Mouse (Mus musculus): ENCODE data around the gene Ndufa11.

The Ndufa11 gene

DNA sequence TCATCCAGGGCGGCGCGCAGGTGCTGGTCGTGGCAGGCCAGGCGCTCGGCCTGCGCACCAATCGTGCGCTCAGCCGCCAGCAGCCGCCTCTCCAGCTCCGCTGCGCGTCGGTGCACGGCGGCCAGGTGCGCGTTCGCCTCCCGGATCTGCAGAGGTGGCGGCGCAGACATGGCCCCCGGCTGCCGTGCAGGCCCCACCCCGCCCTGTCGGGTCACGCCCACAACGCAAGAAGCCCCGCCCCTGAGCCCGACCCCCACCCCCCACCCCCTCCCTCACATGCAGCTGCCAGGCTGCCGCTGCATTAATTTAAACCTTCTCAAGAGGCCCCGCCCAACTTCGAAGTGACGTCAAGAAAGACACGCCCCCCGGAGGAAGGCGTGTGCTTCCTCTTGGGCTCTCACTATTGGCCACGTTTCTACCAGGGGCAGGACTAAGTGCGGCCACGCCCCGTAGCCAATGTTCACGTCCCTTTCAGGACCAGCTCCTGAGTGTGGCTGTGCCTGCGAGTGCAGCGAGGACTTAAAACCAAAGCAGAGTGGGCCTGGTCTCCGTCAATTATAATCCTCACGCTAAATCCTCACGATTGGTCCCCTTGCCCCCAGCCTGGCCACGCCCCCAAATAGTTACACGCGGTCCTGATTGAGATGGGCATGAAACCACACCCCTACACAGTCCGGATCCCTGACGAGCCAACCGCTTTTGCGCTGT lies 758 bp upstream of the Ndufa11 start:
- peak; percentile 98 for DNase-seq

DNA sequence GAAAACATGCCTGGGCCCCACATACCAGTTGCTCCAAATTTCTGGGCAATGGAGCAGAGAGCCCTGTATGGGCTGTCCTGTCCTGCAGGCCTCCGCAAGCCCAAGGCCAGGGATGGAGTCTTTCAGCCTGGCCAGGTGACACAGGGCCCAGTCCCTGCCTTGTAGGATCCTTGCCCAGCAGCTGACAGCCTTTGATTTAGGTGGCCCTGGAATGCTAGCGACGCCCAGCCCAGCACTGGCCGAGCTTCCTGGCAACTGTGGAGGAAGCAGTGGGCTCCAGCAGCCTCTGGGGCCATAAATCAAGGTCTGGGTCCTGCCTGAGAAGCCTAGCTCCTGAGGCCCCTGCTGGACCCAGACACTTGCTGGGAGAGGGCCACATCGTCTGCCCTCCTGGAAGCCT lies 4.9 kb downstream of the Ndufa11 start:
- peak; percentile 74 for DNase-seq

DNA sequence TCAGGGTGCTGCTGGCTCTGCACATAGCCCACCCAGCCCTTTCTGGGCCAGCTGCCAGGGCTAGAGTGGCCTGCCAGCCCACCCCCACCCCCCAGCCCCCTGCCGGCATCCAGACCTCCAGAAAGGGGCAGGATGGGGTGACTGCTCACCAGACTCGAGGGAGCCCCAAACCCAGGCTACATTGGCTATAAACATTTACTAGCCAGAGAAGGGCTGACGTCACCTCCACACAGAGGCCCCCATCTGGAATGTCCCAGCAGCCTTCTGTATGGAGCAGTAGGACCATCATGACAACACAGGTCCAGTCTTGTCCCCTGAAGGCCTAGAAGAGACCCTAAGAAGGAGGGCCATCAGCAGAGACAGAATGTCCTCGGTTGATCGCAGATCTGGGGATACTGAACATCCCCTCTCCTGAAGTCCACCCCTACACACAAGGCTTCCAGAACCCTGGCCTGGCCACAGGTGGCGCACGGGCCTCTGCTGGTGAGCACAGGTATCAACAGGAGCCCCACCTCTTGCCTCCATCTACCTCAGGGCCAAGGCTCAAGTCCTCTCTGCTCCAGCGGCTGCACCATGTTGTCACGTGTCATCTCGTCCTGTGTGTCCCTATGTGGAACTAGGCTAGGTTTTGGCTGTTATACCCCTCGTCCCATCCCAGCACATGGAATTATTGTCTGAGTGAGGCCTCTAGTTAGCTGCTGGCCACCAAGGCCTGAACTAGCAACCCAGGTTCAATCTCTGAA lies 6.0 kb downstream of the Ndufa11 start:
- no peak for DNase-seq

DNA sequence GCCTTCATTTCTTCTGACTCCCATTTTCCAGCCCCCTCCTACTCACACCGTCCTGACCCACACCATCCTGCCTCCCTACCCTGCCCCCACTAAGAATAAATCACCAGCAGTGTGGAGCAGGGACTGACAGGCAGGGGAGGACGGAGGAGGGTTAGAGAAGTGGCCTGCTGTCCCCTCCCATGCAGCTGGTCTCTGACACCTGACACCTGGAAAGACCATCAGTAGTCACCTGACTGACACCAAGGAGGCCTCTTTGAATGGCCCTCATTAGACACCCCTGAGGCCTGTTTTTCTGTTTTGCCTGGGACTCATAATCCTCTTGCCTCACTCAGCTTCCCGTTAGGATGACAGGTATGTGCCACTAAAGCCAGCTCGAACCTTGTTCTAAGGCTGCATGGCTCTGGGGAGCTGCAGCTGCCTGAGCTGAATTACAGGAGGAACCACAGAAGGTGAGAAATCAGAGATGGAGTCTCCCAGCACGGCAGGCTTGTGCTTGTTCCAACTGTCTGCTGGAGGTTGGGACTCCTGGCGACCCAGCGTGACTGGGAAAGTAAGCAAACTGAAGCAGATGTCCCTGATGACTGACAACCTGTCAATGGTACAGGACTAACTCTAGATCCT lies 9.6 kb downstream of the Ndufa11 start:
- DNase-seq, result no peak

DNA sequence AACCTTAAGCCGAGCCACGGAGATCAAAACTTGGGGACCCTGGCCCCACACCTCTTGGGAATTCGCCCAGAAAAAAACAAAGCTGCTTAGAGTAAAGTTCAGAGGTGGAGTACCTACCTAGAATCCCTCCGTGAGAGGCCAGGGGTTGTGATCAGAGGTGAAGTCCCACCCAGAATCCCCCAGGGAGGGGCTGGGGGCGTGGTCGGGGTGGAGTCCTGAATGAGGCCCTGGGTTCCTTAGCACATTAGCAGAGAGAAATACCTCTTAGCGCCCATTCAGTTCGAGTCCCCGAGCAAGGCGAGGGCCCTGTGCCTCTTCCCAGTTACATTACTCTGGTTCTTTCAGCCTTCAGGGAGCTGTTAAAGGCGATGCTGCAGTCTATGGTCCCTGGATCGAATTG lies 10.1 kb downstream of the Ndufa11 start:
- peak; percentile 49 for DNase-seq

DNA sequence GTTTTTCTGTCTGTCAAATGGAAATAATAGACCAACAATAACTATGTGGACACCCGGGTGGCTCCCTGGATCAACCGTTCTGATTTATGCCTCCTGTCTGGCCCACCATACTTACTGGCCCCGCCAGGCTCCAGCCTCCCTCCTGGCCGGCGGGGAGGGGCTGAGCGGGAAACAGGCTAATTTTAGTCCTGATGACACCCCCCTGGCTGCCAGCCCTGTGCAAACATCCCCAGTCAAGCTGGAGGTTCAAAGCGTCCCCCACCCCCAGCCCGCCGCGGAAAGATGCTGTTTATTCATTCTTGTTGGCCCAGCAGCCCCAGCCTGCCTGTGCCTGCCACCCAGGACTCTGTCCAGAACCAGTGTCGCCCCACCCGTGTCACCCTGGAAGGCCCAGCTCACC lies 10.6 kb downstream of the Ndufa11 start:
- peak; percentile 57 for DNase-seq

DNA sequence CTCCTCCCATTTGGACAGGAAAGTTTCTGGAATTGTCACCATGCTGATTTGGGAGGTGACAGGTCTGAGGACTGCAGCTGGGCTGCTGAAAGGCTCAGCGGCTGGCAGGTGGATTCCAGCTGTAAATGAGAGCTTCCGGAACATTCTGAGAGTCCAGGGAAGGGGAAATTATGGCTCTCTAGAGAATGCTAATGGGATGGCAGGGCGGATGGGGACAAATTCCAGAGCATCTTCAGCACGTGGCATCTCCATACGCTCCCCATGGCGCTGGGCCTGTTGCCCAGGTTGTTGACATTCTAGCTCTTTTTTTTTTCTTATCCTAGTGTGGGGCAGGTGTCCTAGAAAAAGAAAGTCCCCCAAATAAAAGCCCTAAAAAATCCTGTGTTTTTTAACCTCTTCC lies 11.6 kb downstream of the Ndufa11 start:
- no peak for DNase-seq

DNA sequence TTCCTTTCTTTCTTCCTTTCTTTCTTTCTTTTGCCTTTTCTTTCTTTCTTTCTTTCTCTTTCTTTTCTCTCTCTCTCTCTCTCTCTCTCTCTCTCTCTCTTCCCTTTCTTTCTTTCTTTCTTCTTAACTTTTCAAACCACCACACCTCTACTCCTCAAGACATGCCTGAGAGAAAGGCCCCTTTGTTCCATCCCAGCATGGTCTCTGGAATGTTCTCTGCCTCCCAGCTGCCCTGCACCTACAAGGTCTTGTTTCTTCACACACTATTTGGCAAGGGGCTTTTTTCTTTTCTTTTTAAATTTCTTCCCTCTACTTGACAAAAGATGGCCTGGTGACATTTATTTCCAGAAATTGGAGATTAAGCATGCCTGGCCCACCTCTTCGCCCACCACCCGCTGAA lies 12.1 kb downstream of the Ndufa11 start:
- no peak for DNase-seq

DNA sequence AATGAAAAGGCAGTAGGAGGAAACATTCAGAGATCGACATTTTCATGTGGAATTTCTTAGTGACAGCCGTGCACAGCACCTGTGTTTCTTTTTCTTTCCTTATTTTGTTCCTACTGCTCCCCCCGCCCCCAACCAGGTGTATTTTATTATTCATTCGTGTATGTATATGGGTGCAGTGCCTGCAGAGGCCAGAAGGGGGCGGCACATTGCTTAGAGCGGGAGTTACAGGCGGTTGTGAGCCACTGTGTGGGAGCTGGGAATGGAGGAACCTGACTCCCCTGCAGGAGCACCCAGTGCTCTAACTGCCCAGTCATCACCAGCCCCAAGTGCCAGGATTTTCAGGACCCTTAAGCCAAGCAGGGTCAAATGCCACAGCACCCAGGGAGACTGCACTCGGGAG lies 19.0 kb downstream of the Ndufa11 start:
- no peak for DNase-seq

DNA sequence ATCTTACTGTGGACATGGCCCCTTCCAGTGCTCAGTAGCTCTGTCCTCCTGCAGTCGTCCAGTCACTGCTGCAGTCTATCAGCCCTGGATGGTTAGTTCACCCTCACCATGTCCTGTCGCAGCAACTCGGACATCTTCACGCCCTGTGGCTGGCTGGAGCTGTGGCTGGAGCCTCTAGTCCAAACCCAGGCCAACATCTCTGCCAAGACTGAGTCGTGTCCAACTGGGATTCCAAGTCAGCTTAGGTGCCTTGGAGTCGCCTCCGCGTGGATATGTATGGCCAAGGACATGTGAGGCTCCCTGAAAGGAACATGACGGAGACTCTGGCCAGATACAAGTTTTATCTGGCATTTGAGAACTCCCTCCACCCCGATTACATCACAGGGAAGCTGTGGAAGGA lies 20.7 kb downstream of the Ndufa11 start:
- DNase-seq, result no peak

DNA sequence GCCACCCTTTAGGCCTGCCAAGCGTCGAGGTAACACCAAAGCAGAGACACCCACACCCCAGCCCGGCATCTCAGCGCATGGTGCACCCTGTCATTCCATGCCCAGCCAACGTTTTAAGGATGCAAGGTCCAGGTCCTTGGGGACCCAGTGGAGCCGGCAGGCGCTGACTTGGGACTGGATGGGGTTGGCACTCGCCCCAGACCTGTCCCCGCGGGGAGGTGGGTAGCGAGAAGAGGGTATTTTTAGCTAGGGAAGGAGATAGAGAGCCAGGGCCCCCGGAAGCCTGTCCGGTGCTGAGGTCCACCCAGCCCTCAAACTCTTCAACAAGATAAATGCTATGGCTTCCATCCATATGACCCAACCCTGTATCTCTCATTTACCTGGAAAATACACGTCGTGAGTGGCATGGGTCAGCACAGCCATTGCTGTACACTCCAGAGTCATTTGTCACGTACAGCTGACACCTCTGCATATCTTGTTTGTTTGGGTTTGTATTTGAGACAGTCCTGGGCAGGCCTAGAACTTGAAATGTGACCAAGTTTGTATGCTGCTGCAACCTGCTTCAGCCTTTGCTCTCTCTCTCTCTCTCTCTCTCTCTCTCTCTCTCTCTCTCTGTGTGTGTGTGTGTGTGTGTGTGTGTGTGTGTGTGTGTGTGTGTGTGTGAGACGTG lies 22.7 kb downstream of the Ndufa11 start:
- DNase-seq, result no peak

DNA sequence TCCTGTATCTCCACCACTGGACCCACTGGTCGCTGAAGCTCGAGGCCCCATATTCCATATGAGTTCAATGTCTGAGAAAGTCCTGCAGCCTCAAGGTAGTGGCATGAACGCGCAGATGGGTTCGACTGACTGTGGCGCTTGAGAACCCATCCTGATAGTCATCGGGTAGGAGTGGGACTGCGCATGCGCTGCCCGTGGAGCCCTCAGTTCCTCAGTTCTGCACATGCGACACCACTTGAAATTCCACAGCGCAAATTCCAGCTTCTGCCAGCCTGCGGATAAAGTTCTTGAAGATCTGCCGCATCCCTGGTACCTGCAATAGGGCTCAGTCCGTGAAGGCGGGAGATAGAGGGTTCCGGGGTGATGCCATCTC lies 23.2 kb downstream of the Ndufa11 start:
- DNase-seq, result no peak

DNA sequence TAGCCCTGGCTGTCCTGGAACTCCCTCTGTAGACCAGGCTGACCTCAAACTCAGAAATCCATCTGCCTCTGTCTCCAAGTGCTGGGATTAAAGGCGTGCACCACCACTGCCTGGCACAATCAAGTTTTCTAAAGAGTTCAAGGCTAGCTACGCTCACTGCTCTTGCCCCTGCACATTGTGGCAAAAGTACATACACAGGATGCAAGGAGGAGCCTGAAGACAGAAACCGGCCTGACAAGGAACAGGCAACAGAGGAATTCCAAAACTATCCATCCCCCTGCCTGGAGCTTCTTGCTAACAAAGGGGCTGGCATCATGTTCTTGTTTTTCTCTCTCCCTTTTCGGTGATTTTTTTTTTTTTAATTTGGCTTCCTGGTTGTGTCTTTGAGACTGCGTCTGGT lies 26.6 kb downstream of the Ndufa11 start:
- DNase-seq, result no peak

DNA sequence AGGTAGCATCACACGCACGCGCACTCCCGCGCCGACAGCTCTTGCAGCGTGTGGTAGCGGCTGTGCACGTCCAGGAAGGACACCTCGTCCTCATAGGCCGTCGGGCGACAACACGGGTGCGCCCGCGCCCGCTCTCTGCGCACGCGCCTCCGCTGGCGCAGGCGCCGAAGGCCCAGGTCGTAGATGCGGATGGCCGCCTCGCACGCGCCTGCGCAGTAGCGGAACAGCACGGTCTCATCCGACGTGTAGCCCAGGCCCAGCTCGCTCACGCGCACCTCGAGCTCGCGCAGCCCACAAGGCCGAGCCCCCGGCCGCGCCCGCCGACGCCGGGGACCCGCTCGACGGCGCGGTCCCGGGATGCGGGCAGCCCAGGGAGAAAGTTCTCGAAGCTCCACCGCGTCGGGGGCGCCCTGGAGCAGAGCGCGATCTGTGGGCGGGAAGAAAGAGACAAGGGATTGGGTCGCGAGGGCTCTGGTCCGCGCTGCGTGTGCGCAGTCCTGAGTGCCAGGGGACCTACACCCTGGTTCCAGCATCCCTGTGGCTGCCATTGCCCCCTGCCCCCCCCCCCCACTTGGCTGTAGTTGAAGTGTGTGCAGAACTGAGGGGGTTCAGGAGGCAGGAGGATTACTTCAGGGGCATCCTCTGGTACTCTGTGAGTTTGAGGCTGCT lies 34.0 kb downstream of the Ndufa11 start:
- peak; percentile 72 for DNase-seq

DNA sequence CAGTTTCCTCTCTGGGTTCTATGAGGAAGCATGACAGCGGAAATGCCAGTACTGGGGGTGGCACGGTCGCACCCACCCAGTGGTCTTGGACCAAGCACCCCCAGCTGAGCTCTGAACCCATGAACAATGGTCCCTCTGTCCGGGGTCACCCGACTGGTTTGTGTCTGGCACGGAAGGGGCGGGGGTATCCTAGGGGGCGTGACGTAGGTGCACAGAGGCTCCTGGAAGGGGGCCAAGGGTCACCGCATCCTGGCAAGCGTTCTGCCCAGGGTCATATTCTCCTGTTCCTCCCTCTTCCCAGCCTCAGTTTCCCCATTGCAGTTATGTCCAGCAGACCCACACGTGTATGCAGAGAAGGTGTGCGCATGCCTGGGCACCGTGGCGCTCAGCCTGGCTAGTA lies 35.9 kb downstream of the Ndufa11 start:
- DNase-seq, result no peak

DNA sequence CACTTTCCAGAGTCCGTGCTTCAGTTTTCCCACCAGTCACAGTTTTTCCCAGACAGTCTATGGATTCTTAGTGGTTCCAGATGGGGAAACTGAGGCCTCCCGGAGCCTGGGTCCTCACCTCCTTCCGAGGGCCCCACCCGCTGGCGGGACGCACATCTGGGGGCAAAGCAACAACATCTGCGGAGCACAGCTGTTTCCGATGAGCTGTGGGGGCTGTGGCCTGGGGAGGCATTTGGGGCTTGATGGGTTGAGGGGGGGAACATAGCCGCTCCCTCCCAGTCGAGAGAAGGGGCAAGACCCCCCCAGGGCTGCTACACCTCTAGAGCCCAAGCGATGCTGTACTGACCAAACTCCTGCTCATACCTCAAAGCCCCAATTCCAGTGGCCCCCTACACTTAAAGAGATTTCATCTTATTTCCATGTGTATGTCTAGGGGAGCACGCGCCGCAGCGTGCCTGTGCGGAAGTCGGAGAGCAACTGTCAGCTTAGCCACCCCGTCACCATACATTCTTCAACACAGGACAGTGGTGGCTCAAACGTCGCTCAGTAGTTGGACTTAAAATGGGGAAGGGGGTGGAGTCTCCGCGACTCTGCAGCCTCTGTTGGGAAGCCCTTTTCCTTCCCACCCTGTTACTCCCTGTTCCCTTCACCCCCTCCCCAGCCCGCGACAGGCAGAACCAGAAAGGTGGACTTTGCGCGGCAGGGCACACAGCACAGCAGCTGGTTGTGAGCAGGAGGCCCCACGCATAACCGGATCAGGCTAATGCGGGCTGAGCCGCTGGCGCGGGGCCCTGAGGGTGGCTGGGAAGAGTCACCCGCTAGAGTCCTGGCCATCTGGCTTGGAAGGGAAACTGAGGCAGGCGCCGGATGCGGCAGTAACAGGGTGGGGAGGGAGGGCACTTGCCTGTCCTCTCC lies 37.0 kb downstream of the Ndufa11 start:
- no peak for DNase-seq

DNA sequence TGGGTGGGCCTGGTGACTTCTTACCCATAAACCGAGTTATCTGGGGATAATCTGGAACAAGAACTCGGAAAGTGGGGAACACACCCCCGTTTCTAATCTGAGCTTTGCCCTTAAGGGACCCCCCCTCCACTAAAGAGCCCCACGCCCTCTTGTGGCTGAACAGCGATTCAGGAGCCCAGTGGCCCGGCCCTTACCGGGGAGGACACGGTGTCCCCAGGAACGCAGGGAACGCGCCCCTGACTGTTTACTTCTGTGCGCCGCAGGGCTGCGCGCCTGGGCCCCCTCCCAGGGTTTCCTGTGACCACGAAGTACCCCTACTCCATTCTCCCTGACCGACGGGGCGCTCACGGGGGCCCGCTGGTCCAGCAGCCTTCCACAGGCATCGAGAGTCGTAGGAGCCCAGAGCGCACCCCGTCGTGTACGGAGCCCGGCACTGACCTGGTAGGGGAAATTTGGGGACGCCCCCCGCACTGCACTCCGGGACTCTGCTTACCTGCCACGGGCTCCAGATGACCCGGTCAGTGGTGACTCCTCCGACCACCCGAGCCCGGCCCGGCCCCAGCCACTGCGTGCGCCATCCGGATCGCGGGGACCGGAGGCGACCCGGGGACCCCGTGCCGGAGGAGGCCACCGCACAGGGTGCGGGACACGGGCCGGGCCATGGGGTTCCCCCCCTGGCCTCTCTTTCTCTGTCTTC lies 39.3 kb downstream of the Ndufa11 start:
- peak; percentile 61 for DNase-seq

DNA sequence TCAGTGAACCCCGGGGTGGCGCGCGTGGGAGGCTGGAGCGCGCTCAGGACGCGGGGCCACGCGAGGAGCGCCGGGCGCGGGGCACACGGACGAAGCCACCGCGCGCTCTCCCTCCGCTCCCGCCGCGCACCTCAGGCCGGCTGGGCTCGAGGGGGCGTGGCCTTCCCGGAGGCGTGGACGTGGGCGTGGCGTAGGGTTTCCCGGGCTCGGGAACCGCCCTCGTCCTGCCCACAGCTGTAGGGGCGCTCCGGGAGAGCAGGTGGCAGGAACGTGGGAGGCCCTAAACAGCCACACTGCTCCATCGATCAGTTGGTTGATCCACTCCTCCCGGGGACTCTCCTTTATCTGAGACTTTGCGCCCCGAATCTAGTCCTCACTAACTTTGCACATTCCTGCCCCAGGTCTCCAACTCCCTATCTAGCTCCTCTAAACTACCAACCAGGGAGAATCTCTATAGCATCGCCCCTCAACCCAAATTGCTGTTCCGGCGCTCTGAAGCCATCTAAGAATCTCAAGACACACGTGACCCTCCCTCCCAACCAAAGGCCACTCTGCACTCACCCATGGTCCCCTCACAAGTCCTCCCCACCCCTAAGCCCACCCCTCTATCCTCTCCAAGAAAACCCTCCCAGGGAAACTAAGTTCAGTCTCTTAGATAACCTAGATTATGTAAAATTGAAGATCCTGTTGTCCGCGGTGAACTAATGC lies 40.0 kb downstream of the Ndufa11 start, which contains the start of gene Nrtn:
Nrtn (minus strand) TSS at position 115 of the 708 bp plus-strand sequence.
- peak; percentile 96 for DNase-seq

DNA sequence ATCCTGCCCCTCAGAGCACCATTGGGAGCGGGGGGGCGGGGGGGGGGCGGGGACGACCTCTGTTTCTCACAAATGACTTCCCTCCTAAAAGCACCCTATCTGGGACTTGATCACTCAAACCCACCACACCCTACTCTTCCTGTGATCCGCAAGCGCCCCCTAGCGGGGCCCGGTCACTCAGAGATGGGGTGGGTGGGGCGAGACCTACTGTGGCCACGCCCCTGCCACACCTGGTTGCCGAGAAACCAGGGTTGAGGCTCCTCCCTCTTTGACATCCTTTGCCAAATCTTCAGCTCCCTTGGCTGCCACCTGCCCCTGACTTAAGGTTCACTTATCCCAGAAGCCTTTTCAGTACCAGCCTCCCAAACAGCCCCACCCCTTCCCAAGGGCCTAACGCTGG lies 40.6 kb downstream of the Ndufa11 start:
- peak; percentile 86 for DNase-seq

DNA sequence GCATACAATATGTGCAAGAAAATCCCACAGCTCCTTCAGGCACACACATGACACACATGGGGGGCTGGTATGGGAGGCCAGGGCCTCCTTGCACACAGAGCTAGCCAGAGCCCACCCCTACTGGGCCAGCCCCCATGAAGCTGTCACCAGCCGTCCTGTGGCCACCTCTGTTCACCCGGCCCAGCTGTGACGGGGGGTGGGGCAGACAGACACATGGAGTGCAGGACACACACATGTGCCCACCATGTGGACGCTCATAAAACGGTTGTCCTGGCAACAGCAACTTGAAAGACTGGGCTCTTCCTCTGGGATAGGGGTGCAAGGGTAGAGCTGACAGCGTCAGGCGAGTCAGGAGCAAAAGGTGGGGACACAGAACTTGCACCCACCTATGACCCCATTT lies 41.7 kb downstream of the Ndufa11 start:
- DNase-seq, result no peak

DNA sequence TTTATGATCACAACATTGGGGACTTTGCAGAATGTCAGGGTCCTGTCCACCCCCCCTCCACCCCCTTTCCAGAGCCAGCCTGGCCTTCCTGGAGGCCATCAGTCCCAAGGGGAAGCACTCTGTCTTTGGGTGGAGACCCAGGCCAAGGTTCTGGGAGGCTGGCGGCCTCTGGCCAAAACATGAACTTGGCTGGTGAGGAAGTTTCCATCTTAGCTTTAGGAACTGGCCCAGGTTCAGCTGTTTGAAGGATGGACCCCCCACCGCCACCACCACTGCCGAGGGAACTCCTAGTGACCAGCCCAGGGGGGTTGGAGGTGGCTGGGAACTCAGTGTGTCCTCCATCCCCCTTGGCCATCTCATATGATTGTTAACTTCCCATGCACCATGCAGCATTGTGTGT lies 43.5 kb downstream of the Ndufa11 start:
- no peak for DNase-seq

All from kidney, postnatal 10 days (tissue).